Comparison of ENCODE assay signal across 30 mouse cellular contexts in the genomic region with DNA sequence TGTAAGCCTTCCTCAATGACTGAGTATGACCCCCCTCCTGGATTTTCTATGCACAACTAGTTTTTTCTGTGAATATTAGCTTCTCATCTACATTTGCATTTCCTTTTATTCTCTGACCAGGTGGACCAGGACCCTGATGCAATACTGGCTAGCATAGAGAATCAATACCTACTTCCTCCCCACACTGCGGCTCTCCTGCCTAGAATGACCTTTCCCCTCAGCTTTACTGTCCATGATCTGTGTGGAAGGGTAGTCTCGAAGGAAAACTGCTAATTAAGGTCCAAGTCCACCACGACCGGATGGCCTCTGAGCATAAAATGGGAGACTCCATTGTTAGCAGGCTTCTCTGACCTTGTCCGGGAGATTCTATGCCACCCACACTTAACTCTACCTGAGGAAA. TPM values are rescaled to one million over a fixed set of nuclear protein-coding genes. Genes with fewer than 3 reads are reported as not detected.
"Had no signal": no experiment of that assay in that cellular context is flagged by ENCODE, and none has a peak within 500 bp of the region (broad histone marks: within the 10 kb centered on the region; RNA-seq: fewer than 3 reads in every experiment).

No protein-coding gene starts in this region.

- H3K9ac ChIP-seq: kidney, embryonic 15.5 days; lung, embryonic 15.5 days; midbrain, embryonic 13.5 days; neural tube, embryonic 13.5 days had no signal

- H3K36me3 ChIP-seq: kidney, embryonic 15.5 days; lung, embryonic 15.5 days; midbrain, embryonic 10.5 days; midbrain, embryonic 13.5 days; neural tube, embryonic 13.5 days had no signal

- ATAC-seq: inflammation-experienced regulatory T-cells, adult 6 months; midbrain, embryonic 13.5 days; midbrain, embryonic 16.5 days had no signal

- H3K27me3 ChIP-seq: kidney, embryonic 15.5 days; lung, embryonic 15.5 days; midbrain, embryonic 13.5 days; neural tube, embryonic 13.5 days had no signal

- H3K27ac ChIP-seq: kidney, embryonic 15.5 days; left cerebral cortex, adult 2 months; lung, embryonic 15.5 days; midbrain, embryonic 10.5 days; midbrain, embryonic 13.5 days; neural tube, embryonic 13.5 days had no signal

- H3K9me3 ChIP-seq: kidney, embryonic 15.5 days; lung, embryonic 15.5 days; megakaryocyte, embryonic 14.5 days; midbrain, embryonic 10.5 days; midbrain, embryonic 13.5 days; neural tube, embryonic 13.5 days had no signal

- DNase-seq: kidney, adult 18-20 months; kidney, postnatal 10 days; kidney, postnatal 36 days; layer of hippocampus, postnatal 36 days; lung, adult 18-20 months; lung, postnatal 10 days; lung, postnatal 36 days; retina, postnatal 1 day; right cerebral cortex, postnatal 25 days; thymus, postnatal 36 days had no signal

- H3K4me3 ChIP-seq: kidney, embryonic 15.5 days; left cerebral cortex, adult 2 months; lung, embryonic 15.5 days; megakaryocyte, embryonic 14.5 days; midbrain, embryonic 10.5 days; midbrain, embryonic 13.5 days; myocyte; neural tube, embryonic 13.5 days had no signal

- H3K4me2 ChIP-seq: kidney, embryonic 15.5 days; lung, embryonic 15.5 days; midbrain, embryonic 13.5 days; neural tube, embryonic 13.5 days had no signal

- H3K4me1 ChIP-seq: kidney, embryonic 15.5 days; megakaryocyte, embryonic 14.5 days; midbrain, embryonic 10.5 days; midbrain, embryonic 13.5 days had no signal

RNA-seq across cellular contexts. Expression of a gene that starts 8.3 kb away (rescaled TPM):
- total RNA-seq: layer of hippocampus, adult 8-10 months; layer of hippocampus, postnatal 10 days; layer of hippocampus, postnatal 36 days; left cerebral cortex, adult 2 months; left cerebral cortex, postnatal 10 days; left cerebral cortex, postnatal 36 days; monocyte, adult 5-6 weeks; neutrophil, adult 5-6 weeks had no signal
- polyA plus RNA-seq: inflammation-experienced regulatory T-cells, adult 6 months; kidney, embryonic 15.5 days; lung, embryonic 15.5 days; midbrain, embryonic 13.5 days; midbrain, embryonic 16.5 days; myocyte; neural tube, embryonic 13.5 days; spleen, adult 2 months; stomach, embryonic 16.5 days had no signal

RNA-seq across cellular contexts. Expression of a gene that starts 19.2 kb away (rescaled TPM):
- total RNA-seq: layer of hippocampus, adult 8-10 months; layer of hippocampus, postnatal 10 days; layer of hippocampus, postnatal 36 days; left cerebral cortex, adult 2 months; left cerebral cortex, postnatal 10 days; left cerebral cortex, postnatal 36 days; monocyte, adult 5-6 weeks; neutrophil, adult 5-6 weeks had no signal
- polyA plus RNA-seq: inflammation-experienced regulatory T-cells, adult 6 months; kidney, embryonic 15.5 days; limb, embryonic 11.5 days; lung, embryonic 15.5 days; midbrain, embryonic 10.5 days; midbrain, embryonic 13.5 days; midbrain, embryonic 16.5 days; neural tube, embryonic 13.5 days; spleen, adult 2 months; stomach, embryonic 16.5 days had no signal

RNA-seq across cellular contexts. Expression of a gene that starts 22.4 kb away (rescaled TPM):
- total RNA-seq: left cerebral cortex, postnatal 10 days; left cerebral cortex, postnatal 36 days; monocyte, adult 5-6 weeks; neutrophil, adult 5-6 weeks had no signal
- polyA plus RNA-seq: inflammation-experienced regulatory T-cells, adult 6 months; limb, embryonic 11.5 days; lung, embryonic 15.5 days; spleen, adult 2 months; urinary bladder, adult 2 months had no signal

RNA-seq across cellular contexts. Expression of a gene that starts 56.7 kb away (rescaled TPM):
- total RNA-seq: layer of hippocampus, adult 8-10 months; layer of hippocampus, postnatal 10 days; layer of hippocampus, postnatal 36 days; left cerebral cortex, adult 2 months; left cerebral cortex, postnatal 10 days; left cerebral cortex, postnatal 36 days; monocyte, adult 5-6 weeks; neutrophil, adult 5-6 weeks had no signal
- polyA plus RNA-seq: inflammation-experienced regulatory T-cells, adult 6 months; limb, embryonic 11.5 days; midbrain, embryonic 10.5 days; midbrain, embryonic 13.5 days; midbrain, embryonic 16.5 days; neural tube, embryonic 13.5 days had no signal
